ENCODE assay signal across 17 mouse cellular contexts in the genomic region with DNA sequence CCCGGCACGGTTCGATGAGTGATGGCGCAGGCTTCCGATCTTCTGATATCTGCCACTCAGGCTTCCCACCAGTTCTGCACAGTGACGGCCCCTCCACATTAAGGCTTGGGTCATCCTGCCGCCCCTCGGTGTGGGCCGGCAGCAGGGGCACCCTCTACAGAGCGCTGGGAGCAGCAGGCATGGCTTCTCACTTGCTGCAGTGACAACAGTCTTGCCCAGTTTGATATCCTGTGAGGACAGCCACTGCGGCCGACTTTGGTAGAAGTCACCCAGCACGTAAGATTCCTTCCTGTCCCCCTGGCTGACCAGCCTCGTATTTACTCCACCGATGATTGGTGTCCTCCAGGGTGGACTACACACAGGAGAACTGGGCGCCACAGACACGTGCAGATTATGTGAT. TPM values are rescaled to one million over a fixed set of nuclear protein-coding genes. Genes with fewer than 3 reads are reported as not detected.
DNase-seq lines count a peak whose midpoint lies in the region.
"Had no signal": no experiment of that assay in that cellular context is flagged by ENCODE, and none has a peak within 500 bp of the region (broad histone marks: within the 10 kb centered on the region; RNA-seq: fewer than 3 reads in every experiment).

No protein-coding gene starts in this region.

- H3K36me3 ChIP-seq in heart, embryonic 10.5 days, result peaks cover 46% of the 10 kb centered on the region

- H3K4me1 ChIP-seq in heart, embryonic 10.5 days, result no peaks in the 10 kb centered on the region

- no peak overlapping the region for H3K27ac ChIP-seq in heart, embryonic 10.5 days

- H3K4me3 ChIP-seq in heart, embryonic 10.5 days, result no peak overlapping the region

- intact Hi-C loops in heart, postnatal 14 days (cut with DNase I), result no loop called here
- intact Hi-C loops in heart, postnatal 25 days (cut with DNase I), result no loop called here

- no peaks in the 10 kb centered on the region for H3K9me3 ChIP-seq in heart, embryonic 10.5 days
- H3K9me3 ChIP-seq: G1E had no signal

- WGBS in heart, embryonic 10.5 days, result 93% methylated on average over 17 of the region's 17 CpGs

- H3K27me3 ChIP-seq in heart, embryonic 10.5 days (ENCODE audit: insufficient read depth, poor library complexity, severe bottlenecking), result no peaks in the 10 kb centered on the region
- H3K27me3 ChIP-seq: CH12.LX, Patski had no signal

- DNase-seq in heart, adult 11 months, result peak; percentile 81
- no peak for DNase-seq in heart, postnatal 14 days
- peak; percentile 70 for DNase-seq in heart, embryonic 10.5 days (ENCODE audit: low spot score)
- DNase-seq in heart, postnatal 25 days (ENCODE audit: low spot score), result no peak
- DNase-seq: adrenal gland, adult 2 months; adrenal gland, adult 8-10 months; adrenal gland, postnatal 10 days; adrenal gland, postnatal 14 days; adrenal gland, postnatal 25 days; adrenal gland, postnatal 36 days; B cell, adult 2 months; cerebellum, adult 11 months; cerebellum, adult 11-12 months; cerebellum, adult 18-20 months had no signal

RNA-seq across cellular contexts. Expression of gene Ubl3, which starts 47.2 kb away (rescaled TPM):
- 10 to 100 TPM; 84.6 to 95.6 TPM for total RNA-seq in heart, postnatal 14 days (2021)
- 55.0 and 59.9 TPM in 2 replicates for polyA plus RNA-seq in heart, embryonic 10.5 days (2016; fragmentation: Nextera tagmentation; extraction: Ambion mirVana)
- 10 to 100 TPM; 89.6 to 99.7 TPM for total RNA-seq in heart, postnatal 25 days (2021)

Comparison
In these comparisons a context has a peak if more than half of its experiments do, and no peak if none do; other contexts are left out.
1. DNase-seq: peak in heart, adult 11 months (single experiment) and heart, embryonic 10.5 days (single experiment); none in heart, postnatal 14 days (0 of 2) and heart, postnatal 25 days (single experiment).